Mouse (Mus musculus) midbrain, embryonic 15.5 days (tissue): ENCODE results near the gene Arhgap23. TPM values are rescaled to one million over a fixed set of nuclear protein-coding genes. Genes with fewer than 3 reads are reported as not detected.

Experiments
- ATAC-seq: fragments of 200-750 bp; cut with Nextera tagmentation; replicated peaks from 2 replicates; pipeline ENCODE4 v1.8.0; 2017; ENCODE audit warnings: moderate TSS enrichment
- H3K27ac ChIP-seq: fragments of 300-500 bp; sonication (generic); 2 replicates; pipeline ENCODE4 v1.5.1; 2015; ENCODE audit warnings: mild to moderate bottlenecking, inconsistent platforms
- H3K27me3 ChIP-seq: fragments of 300-500 bp; sonication (generic); replicated peaks from 2 replicates; pipeline ENCODE4 v1.6.1; 2015; ENCODE audit warnings: inconsistent platforms
- H3K36me3 ChIP-seq: fragments of 300-500 bp; sonication (generic); replicated peaks from 2 replicates; pipeline ENCODE4 v1.6.1; 2015; ENCODE audit warnings: inconsistent platforms
- H3K4me1 ChIP-seq: fragments of 300-500 bp; sonication (generic); 2 replicates; pipeline ENCODE4 v1.6.1; 2015; ENCODE audit warnings: inconsistent platforms
- H3K4me2 ChIP-seq: fragments of 300-500 bp; sonication (generic); 2 replicates; pipeline ENCODE4 v1.6.1; 2015; ENCODE audit warnings: inconsistent platforms, mild to moderate bottlenecking, moderate library complexity
- H3K4me3 ChIP-seq: fragments of 300-500 bp; sonication (generic); 2 replicates; pipeline ENCODE4 v1.5.1; 2015; ENCODE audit warnings: mild to moderate bottlenecking, inconsistent platforms
- H3K9ac ChIP-seq: fragments of 300-500 bp; sonication (generic); 2 replicates; pipeline ENCODE4 v1.6.1; 2015; ENCODE audit warnings: mild to moderate bottlenecking, inconsistent platforms
- H3K9me3 ChIP-seq: fragments of 300-500 bp; sonication (generic); 2 replicates; pipeline ENCODE4 v1.6.1; 2016; ENCODE audit warnings: inconsistent platforms
- WGBS: fragments of 180-500 bp; shearing (Covaris S2); methylation state at CpG from one replicate; pipeline ENCODE4 v1.1.7; 2015; ENCODE audit warnings: mixed read lengths; 5-methylcytosine and 5-hydroxymethylcytosine counted together
- polyA plus RNA-seq: library from polyadenylated mRNA; unstranded; fragments of >200 nt; fragmentation: Nextera tagmentation; extraction: Ambion mirVana; gene quantifications from 2 replicates; pipeline ENCODE4 v1.2.1, GENCODE M21; 2015

Arhgap23 gene
- polyA plus RNA-seq, 1 experiment from 2014 or later, result 10.9 TPM

GRCm38 (mm10) chr11:97408171-97408570 lies 7.2 kb upstream of the Arhgap23 start:
- H3K9me3 ChIP-seq, result no peaks in the 10 kb centered on the region
- H3K27me3 ChIP-seq, result no peaks in the 10 kb centered on the region
- no peaks in the 10 kb centered on the region for H3K36me3 ChIP-seq
- H3K4me1 ChIP-seq, result peaks cover 34% of the 10 kb centered on the region
- 0% methylated on average over 6 of the region's 6 CpGs for WGBS
- H3K9ac ChIP-seq, result no peak overlapping the region
- ATAC-seq, result no peak
- no peak overlapping the region for H3K4me3 ChIP-seq
- H3K4me2 ChIP-seq, result no peak overlapping the region
- H3K27ac ChIP-seq, result no peak overlapping the region

DNA sequence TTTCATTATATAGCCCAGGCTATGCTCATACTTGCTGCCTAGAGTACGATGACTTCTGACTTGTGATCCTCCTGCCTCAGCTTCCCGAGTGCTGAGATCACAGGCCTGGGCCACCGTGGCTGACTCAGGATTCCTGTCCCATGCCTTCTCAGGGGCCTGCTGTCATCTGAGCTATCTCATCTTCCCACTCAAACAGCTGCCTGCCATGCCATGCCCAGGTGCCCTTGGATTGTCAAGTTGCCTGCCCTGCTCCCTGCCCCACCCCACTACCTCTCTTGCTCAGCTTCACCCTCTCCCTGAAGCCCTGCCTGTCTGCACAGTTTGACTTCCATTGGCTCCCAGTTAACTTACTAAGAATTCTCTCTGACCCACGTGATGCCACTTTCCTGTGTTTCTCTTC lies 4.4 kb upstream of the Arhgap23 start:
- no peak overlapping the region for H3K4me3 ChIP-seq
- peaks cover 26% of the 10 kb centered on the region for H3K4me1 ChIP-seq
- no peaks in the 10 kb centered on the region for H3K9me3 ChIP-seq
- H3K4me2 ChIP-seq, result no peak overlapping the region
- 83% methylated on average over 4 of the region's 4 CpGs for WGBS
- H3K27ac ChIP-seq, result no peak overlapping the region
- H3K27me3 ChIP-seq, result no peaks in the 10 kb centered on the region; the same call in 1 of the 2 replicates
- H3K9ac ChIP-seq, result no peak overlapping the region
- no peaks in the 10 kb centered on the region for H3K36me3 ChIP-seq
- ATAC-seq, result no peak

GRCm38 (mm10) chr11:97412117-97412516 lies 3.2 kb upstream of the Arhgap23 start:
- Histone ChIP-seq H3K9ac (no peak overlapping the region), H3K4me2 (no peak overlapping the region), H3K36me3 (no peaks in the 10 kb centered on the region), H3K4me3 (no peak overlapping the region), H3K4me1 (peaks cover 14% of the 10 kb centered on the region), H3K27ac (no peak overlapping the region), H3K27me3 (no peaks in the 10 kb centered on the region; the same call in 1 of the 2 replicates), H3K9me3 (no peaks in the 10 kb centered on the region)
- WGBS, result 18% methylated on average over 3 of the region's 3 CpGs
- ATAC-seq, result no peak

DNA sequence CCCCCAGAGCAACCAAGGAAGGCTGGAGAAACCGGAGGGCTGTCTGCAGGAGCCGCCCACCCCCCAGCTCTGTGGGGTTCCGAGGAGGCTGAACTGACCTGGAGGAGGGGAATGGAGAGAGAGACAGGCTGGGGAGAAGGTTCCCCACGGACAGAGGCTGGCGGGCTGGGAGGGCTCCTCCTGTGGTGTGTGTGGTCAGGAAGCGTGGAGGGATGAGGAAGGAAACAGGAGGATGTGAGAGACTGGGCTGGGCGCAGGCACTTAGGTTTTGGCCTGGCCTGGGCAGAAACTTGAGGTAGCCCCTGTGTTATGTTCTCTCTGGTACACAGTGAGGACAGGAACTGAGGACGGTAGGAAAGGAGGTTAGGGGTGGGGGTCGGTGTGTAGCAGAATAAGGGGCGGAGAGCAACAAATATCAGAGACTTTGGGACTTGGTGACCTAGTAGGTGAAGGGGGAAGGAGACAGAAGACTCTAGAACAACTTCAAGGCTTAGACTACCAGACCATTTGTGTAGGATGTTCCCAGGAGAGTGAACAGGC lies 2.5 kb upstream of the Arhgap23 start:
- Histone ChIP-seq H3K4me3 (no peak overlapping the region), H3K9me3 (no peaks in the 10 kb centered on the region), H3K9ac (no peak overlapping the region), H3K27ac (no peak overlapping the region), H3K36me3 (no peaks in the 10 kb centered on the region), H3K27me3 (no peaks in the 10 kb centered on the region; the same call in 1 of the 2 replicates), H3K4me1 (peaks cover 10% of the 10 kb centered on the region), H3K4me2 (no peak overlapping the region)
- WGBS, result 35% methylated on average over 10 of the region's 10 CpGs
- no peak for ATAC-seq

GRCm38 (mm10) chr11:97415712-97416636 lies 641 bp downstream of the Arhgap23 start:
- 2% methylated on average over 49 of the region's 49 CpGs for WGBS
- Histone ChIP-seq H3K27me3 (no peaks in the 10 kb centered on the region; the same call in 1 of the 2 replicates), H3K4me1 (peaks cover 14% of the 10 kb centered on the region), H3K4me3 (peak overlapping the region; percentile 37), H3K9ac (0 out of 2 replicates have a peak overlapping the region, but pooled peaks have one; percentile 12), H3K9me3 (no peaks in the 10 kb centered on the region), H3K27ac (peak overlapping the region; percentile 31), H3K4me2 (peak overlapping the region; percentile 49), H3K36me3 (no peaks in the 10 kb centered on the region)
- ATAC-seq, result peak; percentile 31; the same call in 1 of the 2 replicates

DNA sequence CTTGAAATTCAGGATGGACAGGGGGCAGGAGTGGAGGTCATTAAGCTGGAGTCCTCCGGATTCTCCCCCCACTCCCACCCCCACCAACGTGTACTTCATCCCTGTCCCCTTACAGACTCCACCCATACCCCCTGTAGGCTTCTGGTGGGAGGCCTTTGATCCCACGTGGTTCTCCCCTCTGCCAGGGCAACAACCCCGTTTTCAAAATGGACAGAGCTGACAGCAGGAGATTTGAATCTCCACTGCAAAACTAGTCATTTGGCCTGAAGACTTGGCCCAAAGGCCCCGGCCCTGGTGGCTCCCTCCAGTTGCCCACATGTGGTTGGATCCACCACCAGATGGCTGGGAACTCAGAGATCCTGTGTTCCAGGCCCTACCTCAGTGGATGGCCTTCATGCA lies 1.3 kb downstream of the Arhgap23 start:
- H3K4me2 ChIP-seq, result no peak overlapping the region
- no peaks in the 10 kb centered on the region for H3K36me3 ChIP-seq
- no peaks in the 10 kb centered on the region for H3K9me3 ChIP-seq
- no peak overlapping the region for H3K4me3 ChIP-seq
- no peak overlapping the region for H3K9ac ChIP-seq
- no peak for ATAC-seq
- H3K4me1 ChIP-seq, result peaks cover 14% of the 10 kb centered on the region
- H3K27me3 ChIP-seq, result no peaks in the 10 kb centered on the region; the same call in 1 of the 2 replicates
- WGBS, result 9% methylated on average over 5 of the region's 5 CpGs
- no peak overlapping the region for H3K27ac ChIP-seq

DNA sequence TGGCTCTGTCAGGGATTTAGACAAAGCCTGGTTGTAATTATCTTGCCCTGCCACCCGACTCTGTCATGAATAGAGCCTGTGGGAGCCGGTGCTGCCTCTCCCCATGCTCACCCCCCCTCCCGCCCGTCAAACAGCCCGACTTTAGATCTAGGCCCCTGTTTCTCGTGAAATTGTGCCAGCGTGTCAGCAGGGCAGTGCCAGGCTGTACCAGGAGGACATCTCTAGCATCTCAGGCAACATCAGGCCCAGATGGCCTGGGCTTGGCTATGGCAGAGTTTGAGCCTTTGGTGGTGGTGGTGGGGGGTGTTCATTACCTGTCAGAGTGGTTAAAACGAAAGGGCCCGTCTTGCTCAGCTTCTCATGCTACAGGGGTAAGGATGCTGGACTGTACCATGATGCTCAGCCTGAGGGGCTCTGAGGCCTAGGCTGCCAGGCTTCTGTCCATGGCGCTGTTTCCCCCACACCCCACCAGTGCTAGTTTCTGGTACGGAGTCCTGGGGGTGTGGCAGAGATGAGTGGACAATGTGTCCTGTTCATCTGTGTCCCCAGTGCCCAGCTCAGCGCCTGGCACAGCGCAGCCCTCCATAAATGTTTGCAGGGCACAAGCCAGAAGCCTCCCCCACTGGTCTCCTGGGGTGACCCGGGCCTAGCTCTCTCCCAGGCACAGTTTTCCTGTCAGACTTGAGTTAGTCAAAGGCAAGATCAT lies 3.7 kb downstream of the Arhgap23 start:
- no peaks in the 10 kb centered on the region for H3K9me3 ChIP-seq
- ATAC-seq, result no peak
- H3K4me2 ChIP-seq, result no peak overlapping the region
- WGBS, result 59% methylated on average over 14 of the region's 14 CpGs
- no peak overlapping the region for H3K4me3 ChIP-seq
- no peaks in the 10 kb centered on the region; the same call in 1 of the 2 replicates for H3K27me3 ChIP-seq
- H3K36me3 ChIP-seq, result no peaks in the 10 kb centered on the region
- H3K9ac ChIP-seq, result no peak overlapping the region
- peaks cover 14% of the 10 kb centered on the region for H3K4me1 ChIP-seq
- H3K27ac ChIP-seq, result no peak overlapping the region

DNA sequence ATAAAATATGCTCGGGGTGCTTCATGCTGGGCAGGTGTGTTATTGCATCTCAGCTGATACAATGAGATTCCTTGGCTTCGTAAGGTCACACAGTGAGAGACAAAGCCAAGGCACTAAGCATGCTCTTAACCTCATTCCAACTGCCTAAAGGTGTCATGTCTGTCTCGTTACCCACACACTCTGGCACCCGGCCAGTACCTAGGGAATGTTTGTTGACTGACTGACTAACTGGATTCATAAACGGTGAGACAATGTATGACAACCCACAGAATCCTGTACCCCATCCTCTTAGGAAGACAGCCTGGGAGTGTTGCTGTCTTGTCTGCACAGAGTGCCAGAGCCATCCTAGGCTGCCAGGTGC lies 4.2 kb downstream of the Arhgap23 start:
- Histone ChIP-seq H3K36me3 (no peaks in the 10 kb centered on the region), H3K4me1 (peaks cover 14% of the 10 kb centered on the region), H3K27me3 (no peaks in the 10 kb centered on the region; the same call in 1 of the 2 replicates), H3K9ac (no peak overlapping the region), H3K9me3 (no peaks in the 10 kb centered on the region), H3K4me2 (no peak overlapping the region), H3K27ac (no peak overlapping the region), H3K4me3 (no peak overlapping the region)
- no peak for ATAC-seq
- 68% methylated on average over 5 of the region's 5 CpGs for whole genome bisulfite sequencing

DNA sequence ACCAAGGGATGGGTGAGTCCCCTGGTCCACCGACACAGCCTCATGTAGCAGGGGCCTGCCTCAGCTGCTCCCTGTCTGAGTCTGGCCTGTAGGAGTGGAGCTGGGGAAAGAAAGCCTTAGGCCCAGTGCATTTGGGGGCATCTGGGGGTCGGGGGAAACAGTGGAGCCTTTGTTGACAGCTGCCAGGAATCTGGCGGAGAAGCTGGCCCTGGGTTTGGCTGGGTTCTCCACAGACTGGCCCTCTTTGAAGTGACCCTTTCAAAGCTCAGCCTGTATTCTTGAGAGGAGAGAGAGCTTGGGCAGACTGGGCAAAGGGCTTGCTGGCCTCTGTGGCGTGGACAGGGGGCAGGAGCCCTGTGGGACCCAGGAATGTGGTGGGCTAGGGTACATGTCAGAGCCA lies 7.2 kb downstream of the Arhgap23 start:
- 54% methylated on average over 4 of the region's 4 CpGs for WGBS
- Histone ChIP-seq H3K4me2 (no peak overlapping the region), H3K4me1 (0 out of 2 replicates have a peak, but pooled peaks cover 5% of the 10 kb centered on the region), H3K27ac (no peak overlapping the region), H3K36me3 (no peaks in the 10 kb centered on the region), H3K27me3 (no peaks in the 10 kb centered on the region), H3K9ac (no peak overlapping the region), H3K4me3 (no peak overlapping the region), H3K9me3 (no peaks in the 10 kb centered on the region)
- no peak for ATAC-seq

- Histone ChIP-seq H3K4me3 (no peak overlapping the region), H3K27me3 (no peaks in the 10 kb centered on the region), H3K9ac (no peak overlapping the region), H3K36me3 (no peaks in the 10 kb centered on the region), H3K27ac (no peak overlapping the region), H3K9me3 (no peaks in the 10 kb centered on the region), H3K4me1 (peaks cover 14% of the 10 kb centered on the region), H3K4me2 (no peak overlapping the region)
- ATAC-seq, result no peak
- WGBS, result 62% methylated on average over 5 of the region's 5 CpGs
Observed at GRCm38 (mm10) chr11:97424092-97424692, 8.9 kb downstream of the Arhgap23 start.

DNA sequence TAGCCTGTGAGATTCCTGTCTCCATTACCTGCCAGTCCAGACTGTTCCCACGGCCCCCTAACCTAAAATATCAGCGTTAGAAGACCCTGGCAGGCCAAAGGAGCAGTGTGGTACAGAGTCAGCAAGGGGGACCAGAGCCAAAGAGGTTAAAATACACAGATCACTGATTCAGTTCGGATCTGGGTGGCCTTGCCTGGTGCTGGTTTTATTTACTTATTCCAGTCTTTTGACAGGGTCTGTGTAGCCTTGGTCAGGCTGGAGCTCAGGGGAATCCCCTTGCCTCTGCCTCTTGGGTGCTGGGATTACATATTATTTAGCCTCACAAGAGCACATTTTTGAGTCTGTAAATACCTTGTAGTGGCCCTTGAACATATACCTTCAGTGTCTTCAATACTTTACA lies 9.5 kb downstream of the Arhgap23 start:
- Histone ChIP-seq H3K27ac (no peak overlapping the region), H3K27me3 (no peaks in the 10 kb centered on the region), H3K4me2 (no peak overlapping the region), H3K4me3 (no peak overlapping the region), H3K9me3 (no peaks in the 10 kb centered on the region), H3K9ac (no peak overlapping the region), H3K4me1 (peaks cover 12% of the 10 kb centered on the region), H3K36me3 (no peaks in the 10 kb centered on the region)
- WGBS, result 59% methylated on average over 3 of the region's 3 CpGs
- ATAC-seq, result no peak
